Mouse (Mus musculus) adrenal gland, postnatal 25 days (tissue): Measurements from ENCODE around the gene Ccdc97. TPM values are rescaled to one million over a fixed set of nuclear protein-coding genes. Genes with fewer than 3 reads are reported as not detected.

Source experiments
- DNase-seq: peaks from one replicate; pipeline ENCODE4 v3.0.0; 2021; ENCODE audit warnings: mixed read lengths
- total RNA-seq: library from RNA; stranded (reverse); gene quantifications from 2 replicates; pipeline ENCODE4 v1.2.3, GENCODE M21; 2021

Ccdc97 gene
- total RNA-seq, 1 experiment from 2014 or later = 61.9 TPM

DNA sequence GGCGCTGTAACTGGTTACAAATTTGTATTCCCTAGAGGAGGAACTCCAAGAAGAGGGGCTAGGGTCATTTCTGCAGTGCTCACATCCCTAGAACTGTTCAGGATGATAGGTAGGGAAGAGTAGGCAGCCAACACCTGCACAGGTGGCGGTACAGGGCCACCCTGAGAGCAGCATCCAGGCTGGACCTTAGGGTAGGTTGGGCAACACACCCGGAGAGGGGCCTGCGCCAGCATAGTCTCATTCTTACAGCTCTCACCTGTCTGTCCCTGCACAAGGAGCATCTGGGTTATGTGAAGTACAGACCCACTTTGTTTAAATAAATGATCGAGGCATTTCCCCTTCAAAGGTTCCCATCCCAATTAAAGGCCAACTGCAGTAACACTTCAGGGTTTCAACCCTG lies 1.9 kb upstream of the Ccdc97 start:
- no peak for DNase-seq

DNA sequence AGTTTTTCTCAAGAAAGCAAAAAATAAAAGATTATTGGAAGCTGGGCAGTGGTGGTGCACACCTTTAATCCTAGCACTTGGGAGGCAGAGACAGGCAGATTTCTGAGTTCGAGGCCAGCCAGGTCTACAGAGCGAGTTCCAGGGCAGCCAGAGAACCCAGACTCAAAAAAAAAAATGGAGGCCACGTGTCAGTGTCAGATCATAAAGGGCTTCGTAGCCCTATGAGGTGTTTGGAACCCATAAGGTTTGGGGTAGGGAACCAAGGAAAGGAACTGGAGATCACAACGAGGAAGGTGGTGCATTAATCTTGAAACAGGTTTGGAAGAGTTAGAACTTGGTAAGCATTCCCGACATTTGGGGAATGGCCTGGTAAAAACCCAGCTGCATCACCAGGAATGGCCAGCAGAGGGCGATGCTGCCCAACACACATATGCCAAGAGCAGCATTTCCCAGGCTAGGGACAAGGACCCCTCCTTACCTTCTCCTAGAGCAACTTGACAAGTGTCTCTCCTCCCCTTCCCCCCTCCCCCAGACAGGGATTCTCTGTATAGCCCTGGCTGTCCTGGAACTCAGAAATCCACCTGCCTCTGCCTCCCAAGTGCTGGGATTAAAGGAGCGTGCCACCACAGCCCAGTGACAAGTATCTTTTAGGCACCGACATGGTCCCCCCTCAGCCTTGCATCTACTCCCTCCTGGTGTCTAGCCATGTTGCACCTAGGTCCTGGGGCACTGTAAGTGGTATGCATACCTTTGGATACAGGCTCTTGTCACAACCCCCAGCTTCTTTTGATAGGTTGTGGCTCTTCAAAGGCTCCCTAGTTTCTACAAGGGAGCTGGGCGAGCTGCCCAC lies 1.1 kb upstream of the Ccdc97 start:
- peak; percentile 76 for DNase-seq

DNA sequence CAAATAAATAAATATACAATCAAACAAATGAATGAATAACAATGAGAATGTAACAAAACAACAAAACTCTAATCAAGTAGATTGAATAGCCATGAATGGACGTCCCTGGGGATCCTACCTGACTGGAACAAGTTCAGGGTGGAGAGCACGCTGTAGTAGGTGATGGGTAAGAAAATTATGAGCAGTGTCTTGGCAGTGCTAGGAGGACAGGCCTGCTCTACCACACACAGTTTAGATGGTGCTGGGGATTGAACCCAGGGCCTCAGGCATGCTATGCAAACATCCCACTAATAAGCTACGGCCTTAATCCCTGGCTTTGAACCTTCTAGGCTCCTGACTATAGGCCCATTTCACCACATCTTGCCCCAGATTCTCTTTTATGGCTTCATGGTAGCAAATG lies 1.4 kb downstream of the Ccdc97 start:
- DNase-seq = no peak

GRCm38 (mm10) chr7:25715731-25716271 lies 3.1 kb downstream of the Ccdc97 start:
- DNase-seq = no peak

GRCm38 (mm10) chr7:25714581-25714980 lies 4.3 kb downstream of the Ccdc97 start:
- no peak for DNase-seq

GRCm38 (mm10) chr7:25712801-25713200 lies 6.1 kb downstream of the Ccdc97 start:
- no peak for DNase-seq

- DNase-seq = peak; percentile 53
Observed at GRCm38 (mm10) chr7:25711731-25712197, 7.1 kb downstream of the Ccdc97 start.

DNA sequence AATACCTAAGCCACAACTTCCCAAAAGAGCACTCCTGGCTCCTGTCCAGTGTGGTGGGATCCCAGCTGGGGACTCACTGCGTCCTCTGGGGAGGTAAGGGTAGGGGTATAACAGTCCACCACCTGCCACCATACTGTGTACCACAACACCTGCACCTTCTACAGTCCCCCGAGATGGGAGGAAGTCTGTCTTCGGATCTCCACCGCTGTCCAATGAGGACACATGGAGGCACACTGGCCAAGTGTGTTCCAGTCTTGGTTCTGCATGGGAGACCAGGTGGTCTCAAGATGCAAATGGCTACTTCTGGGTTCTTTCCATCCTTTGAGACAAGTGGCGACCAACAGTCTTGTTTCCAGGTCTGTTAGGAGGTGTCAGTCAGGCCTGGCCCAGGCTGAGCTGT lies 7.7 kb downstream of the Ccdc97 start:
- DNase-seq = no peak

GRCm38 (mm10) chr7:25710519-25711130 lies 8.3 kb downstream of the Ccdc97 start:
- no peak for DNase-seq

- DNase-seq = no peak
Observed at GRCm38 (mm10) chr7:25709961-25710360, 8.9 kb downstream of the Ccdc97 start.

DNA sequence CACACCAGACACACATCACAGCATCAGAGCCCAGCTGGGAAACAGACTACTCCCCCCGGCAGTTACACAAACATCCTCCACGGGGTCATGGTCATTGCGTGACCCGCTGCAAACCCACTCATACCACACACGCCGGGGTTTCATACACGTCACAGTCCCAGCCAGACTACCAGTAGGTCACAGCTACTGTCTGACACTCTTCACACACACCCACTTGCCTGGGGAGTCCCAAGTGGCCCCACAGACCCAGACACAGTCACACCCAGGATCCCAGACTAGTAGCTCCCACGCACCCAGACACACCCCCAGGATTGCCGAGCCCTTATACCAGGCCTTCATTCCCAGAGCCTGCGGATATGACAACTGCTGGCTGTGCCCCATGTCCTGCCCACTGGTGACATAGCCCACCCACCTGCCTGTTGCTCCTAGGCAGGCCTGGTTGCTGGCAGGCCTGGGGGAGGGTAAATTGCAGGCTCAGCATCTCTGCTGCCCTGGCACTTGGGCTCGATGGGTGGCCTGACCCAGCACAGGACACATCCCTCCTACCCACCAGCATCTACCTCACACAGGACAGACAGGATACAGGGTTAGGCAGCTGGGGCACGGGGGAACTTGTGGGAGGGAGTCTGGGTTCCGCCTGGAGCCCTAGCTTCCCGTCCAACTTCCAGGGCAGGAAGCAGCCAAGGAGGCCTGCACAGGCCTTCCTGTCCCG lies 11.2 kb downstream of the Ccdc97 start:
- no peak for DNase-seq

DNA sequence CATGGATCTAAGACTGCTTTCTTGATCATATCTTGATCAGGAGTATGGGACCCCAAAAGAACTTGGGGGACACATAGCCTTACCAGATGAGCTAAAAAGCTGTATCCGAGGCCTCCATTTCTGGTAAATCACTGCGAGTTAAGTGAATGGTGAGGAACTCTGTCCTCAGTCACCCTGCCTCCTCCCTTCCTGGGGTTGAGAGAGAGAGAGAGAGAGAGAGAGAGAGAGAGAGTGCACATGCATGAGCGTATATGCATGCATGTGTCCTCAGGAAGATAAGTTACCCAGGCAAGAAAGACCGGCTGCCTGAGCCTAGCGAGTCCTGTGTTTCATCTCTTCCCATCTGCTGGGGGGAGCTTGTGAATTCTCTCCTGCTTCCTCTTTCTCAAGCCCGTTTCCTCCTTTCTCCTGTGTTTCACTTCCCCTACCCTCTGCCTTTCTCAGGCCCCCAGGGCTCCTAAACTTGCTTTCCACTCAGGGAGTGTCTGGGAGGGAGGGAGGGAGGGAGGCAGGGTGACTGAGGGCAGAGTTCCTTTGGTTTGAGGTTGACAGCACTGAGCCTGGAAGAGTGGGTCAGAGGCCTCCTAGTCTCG lies 12.2 kb downstream of the Ccdc97 start:
- DNase-seq = no peak

DNA sequence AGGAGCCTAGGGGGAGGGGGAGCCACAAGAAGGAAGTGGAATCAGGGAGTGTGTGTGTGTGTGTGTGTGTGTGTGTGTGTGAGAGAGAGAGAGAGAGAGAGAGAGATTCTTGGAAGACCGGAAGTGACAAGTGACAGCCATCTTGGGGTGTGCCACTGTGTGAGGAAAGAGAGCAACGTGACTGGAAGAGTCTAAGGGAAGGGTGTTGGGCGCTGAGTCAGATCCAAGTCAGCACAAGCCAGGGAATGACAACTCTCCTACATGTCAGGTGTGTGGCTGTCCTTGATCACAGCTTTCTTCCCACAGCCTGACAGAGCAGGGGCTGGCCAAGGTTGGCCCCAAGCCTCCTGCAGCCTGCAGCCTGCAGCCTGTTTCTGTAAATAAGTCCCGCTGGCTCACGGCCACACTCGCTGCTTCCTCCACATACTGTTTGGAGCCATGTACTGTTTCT lies 13.1 kb downstream of the Ccdc97 start:
- no peak for DNase-seq

- no peak for DNase-seq
Observed at GRCm38 (mm10) chr7:25704716-25705364, 14.0 kb downstream of the Ccdc97 start.

DNA sequence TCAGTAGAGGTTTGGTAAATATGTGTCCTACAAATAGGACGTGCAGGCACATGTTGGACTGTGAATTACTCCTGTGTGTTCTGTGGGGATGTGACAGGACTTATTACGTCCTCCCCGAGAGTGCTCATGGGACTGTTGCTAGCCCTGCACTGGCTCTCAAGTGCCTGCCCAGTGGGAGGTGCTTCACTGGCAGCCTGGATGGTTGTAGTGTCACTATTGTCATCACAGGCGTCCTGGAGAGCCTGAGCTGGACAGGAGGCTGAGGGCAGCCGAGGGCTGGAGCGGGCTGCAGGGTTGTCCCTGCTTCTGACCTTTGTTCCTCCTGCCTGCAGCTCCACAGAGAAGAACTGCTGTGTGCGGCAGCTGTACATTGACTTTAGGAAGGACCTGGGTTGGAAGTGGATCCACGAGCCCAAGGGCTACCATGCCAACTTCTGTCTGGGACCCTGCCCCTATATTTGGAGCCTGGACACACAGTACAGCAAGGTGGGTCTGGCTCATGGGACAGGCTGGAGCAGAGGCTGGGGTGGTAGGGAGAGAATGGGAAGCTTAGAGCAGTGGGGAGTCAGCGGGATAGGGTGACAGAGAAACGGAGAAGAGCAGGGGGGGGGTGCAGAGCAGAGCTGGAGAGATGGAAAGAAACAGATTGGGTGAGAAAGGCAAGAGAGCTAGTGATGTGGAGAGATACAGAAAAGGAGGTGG lies 14.9 kb downstream of the Ccdc97 start:
- no peak for DNase-seq

GRCm38 (mm10) chr7:25702350-25702749 lies 16.5 kb downstream of the Ccdc97 start:
- no peak for DNase-seq

DNA sequence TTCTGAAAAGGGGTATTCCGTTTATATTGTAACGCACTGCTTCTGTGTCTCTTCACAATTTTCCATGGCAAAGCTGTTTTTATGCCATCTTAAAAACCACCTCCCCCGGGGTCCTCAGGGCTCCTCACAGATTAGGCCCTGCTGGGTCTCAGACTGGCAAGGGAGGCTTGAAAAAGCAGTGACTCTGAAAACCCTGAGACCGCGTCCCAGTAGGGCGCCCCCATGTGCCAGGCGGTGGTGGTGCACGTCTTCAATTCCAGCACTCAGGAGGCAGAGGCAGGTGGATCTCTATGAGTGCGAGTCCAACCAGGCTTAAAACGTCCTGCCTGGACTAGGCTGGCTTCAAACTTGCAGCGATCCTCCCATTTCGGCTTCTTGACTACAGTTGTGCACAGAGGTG lies 18.2 kb downstream of the Ccdc97 start:
- DNase-seq = no peak

DNA sequence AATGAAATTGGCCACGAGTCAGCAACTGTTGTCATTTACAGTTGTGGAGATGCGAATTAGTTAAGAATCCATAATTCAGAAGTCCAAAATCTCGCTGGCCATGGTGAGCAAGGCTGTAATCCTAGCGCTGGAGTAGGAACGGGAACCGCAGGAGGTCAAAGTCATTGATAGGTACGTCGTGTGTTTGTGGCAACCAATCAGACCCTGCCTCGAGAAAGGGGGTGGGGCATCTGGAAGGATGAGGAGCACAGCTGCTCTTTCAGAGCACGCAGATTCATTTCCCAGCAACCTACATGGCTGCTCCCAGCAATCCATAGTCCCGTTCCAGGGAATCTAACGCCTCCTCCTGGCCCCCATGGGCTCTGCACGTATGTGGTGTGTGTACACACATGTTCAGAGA lies 19.0 kb downstream of the Ccdc97 start:
- no peak for DNase-seq

GRCm38 (mm10) chr7:25694104-25694503 lies 24.8 kb downstream of the Ccdc97 start:
- DNase-seq = no peak

- no peak for DNase-seq
Observed at GRCm38 (mm10) chr7:25690051-25690450, 28.8 kb downstream of the Ccdc97 start.

DNA sequence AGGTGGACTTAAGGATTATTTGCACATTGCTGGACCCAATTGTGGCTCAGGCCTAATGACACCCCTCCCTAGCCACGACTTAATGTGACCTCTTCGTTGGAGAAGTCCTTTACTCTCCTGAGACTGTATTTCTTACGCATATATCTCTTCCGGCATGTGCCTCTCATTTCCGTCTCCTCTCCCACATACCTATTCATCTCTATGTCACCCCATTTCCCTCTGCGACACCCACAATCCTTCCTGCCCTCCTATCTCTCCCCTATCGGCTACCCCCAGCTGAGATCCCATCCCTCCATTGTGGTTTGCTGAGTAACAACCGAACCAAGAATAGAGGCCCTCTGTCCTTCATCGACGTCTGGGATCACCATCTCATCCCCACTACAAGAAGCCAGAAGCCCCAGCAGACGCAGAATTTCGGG lies 29.3 kb downstream of the Ccdc97 start:
- DNase-seq = no peak
